Mouse (Mus musculus): ENCODE measurements around the gene Carns1. TPM values are rescaled to one million over a fixed set of nuclear protein-coding genes. Genes with fewer than 3 reads are reported as not detected.
A peak's percentile ranks its signal among the peaks of the same experiment; 100 is the strongest.
"Not testable (repeated sequence)": the region's sequence is repeated elsewhere in the genome, so short reads cannot be mapped to it uniquely, and the experiment has no call there.

Carns1 gene
- polyA plus RNA-seq, 1 experiment from 2014 or later = 2.0 TPM

DNA sequence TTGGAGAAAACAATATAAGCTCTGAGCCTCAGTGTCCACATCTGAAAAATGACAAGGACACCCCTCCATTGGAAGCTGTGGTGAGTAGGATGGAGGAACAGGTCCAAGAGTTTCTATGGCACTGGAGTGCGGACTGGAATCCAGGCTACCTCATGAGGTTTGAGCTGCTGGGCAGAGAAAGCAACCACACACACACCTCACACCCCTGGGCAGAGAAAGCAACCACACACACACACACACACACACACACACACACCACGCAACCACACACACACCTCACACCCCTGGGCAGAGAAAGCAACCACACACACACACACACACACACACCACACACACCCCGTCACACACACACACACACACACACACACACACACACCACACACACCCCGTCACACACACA is 50.0 kb downstream of the Carns1 start:
- peak; percentile 31 for ATAC-seq (replicated peaks; ENCODE audit: insufficient number of reproducible peaks, low FRiP score, low TSS enrichment, low read depth)
- Histone ChIP-seq H3K4me3 (ENCODE audit: low read depth, low read length) (peak overlapping the region; percentile 78), H3K4me2 (ENCODE audit: low read depth, low read length) (peak overlapping the region; percentile 19), H3K9ac (replicated peaks; ENCODE audit: low read length) (peak overlapping the region; percentile 39; the same call in 1 of the 2 replicates)
- H3K27ac ChIP-seq (replicated peaks; ENCODE audit: low read depth, low read length); H3K27me3 ChIP-seq (ENCODE audit: control insufficient read depth, insufficient read depth, low read length); H3K9me3 ChIP-seq (replicated peaks; ENCODE audit: control insufficient read depth, low read length); H3K4me1 ChIP-seq (ENCODE audit: control insufficient read depth, insufficient read depth, low read length); H3K36me3 ChIP-seq (replicated peaks; ENCODE audit: control insufficient read depth, insufficient read depth, low read depth, low read length); DNase-seq (ENCODE audit: low spot score): not testable (repeated sequence)
- WGBS = 18% methylated on average over 4 of the region's 4 CpGs

DNA sequence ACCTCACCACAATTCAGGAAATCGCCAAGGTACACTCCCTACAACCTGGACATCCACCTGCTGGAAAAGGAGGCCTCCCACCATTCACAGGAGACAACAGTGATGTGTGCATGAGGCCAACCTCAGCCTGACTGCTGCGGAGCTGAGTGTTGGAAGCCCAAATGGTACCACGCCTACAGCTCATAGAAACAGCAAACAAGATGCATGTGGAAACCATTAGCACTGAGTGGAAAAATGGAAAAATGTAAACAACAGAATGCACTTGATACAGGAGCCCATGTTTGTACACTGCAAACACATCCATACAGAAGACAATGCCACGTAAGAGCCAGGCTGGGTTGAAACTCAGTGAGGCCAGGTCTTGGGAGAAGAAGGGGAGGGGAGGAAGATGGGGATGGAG is 50.8 kb downstream of the Carns1 start:
- no peak for ATAC-seq (replicated peaks; ENCODE audit: insufficient number of reproducible peaks, low FRiP score, low TSS enrichment, low read depth)
- Histone ChIP-seq H3K27me3 (ENCODE audit: control insufficient read depth, insufficient read depth, low read length) (no peaks in the 10 kb centered on the region), H3K27ac (replicated peaks; ENCODE audit: low read depth, low read length) (no peak overlapping the region), H3K9me3 (replicated peaks; ENCODE audit: control insufficient read depth, low read length) (no peaks in the 10 kb centered on the region), H3K4me2 (ENCODE audit: low read depth, low read length) (no peak overlapping the region), H3K4me3 (ENCODE audit: low read depth, low read length) (no peak overlapping the region), H3K4me1 (ENCODE audit: control insufficient read depth, insufficient read depth, low read length) (peaks cover 2% of the 10 kb centered on the region), H3K9ac (replicated peaks; ENCODE audit: low read length) (no peak overlapping the region), H3K36me3 (replicated peaks; ENCODE audit: control insufficient read depth, insufficient read depth, low read depth, low read length) (no peaks in the 10 kb centered on the region)
- DNase-seq (ENCODE audit: low spot score) = no peak
- 69% methylated on average over 4 of the region's 4 CpGs for WGBS

GRCm38 (mm10) chr19:4122411-4123370 is 52.6 kb downstream of the Carns1 start:
- H3K4me2 ChIP-seq (ENCODE audit: low read depth, low read length) = no peak overlapping the region
- H3K36me3 ChIP-seq (replicated peaks; ENCODE audit: control insufficient read depth, insufficient read depth, low read depth, low read length) = no peaks in the 10 kb centered on the region
- H3K27ac ChIP-seq (replicated peaks; ENCODE audit: low read depth, low read length) = no peak overlapping the region
- peaks cover 2% of the 10 kb centered on the region for H3K4me1 ChIP-seq (ENCODE audit: control insufficient read depth, insufficient read depth, low read length)
- WGBS = 84% methylated on average over 7 of the region's 7 CpGs
- no peaks in the 10 kb centered on the region for H3K9me3 ChIP-seq (replicated peaks; ENCODE audit: control insufficient read depth, low read length)
- H3K4me3 ChIP-seq (ENCODE audit: low read depth, low read length) = no peak overlapping the region
- DNase-seq (ENCODE audit: low spot score) = no peak
- no peak overlapping the region for H3K9ac ChIP-seq (replicated peaks; ENCODE audit: low read length)
- ATAC-seq (replicated peaks; ENCODE audit: insufficient number of reproducible peaks, low FRiP score, low TSS enrichment, low read depth) = no peak
- H3K27me3 ChIP-seq (ENCODE audit: control insufficient read depth, insufficient read depth, low read length) = no peaks in the 10 kb centered on the region

DNA sequence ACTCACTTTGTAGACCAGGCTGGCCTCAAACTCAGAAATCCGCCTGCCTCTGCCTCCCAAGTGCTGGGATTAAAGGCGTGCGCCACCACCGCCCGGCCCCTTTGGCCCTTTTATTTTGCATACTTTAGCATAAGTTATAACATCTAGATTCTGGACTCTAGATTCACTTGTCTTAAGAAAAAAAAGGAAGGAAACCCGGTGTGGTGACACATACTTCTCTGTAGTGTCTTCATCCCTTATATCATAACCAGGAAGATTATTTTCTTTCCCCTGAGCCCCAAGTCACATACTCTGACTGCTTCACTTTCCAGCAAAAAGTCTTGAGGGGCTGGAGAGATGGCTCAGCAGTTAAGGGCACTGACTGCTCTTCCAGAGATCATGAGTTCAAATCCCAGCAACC is 53.4 kb downstream of the Carns1 start:
- H3K27ac ChIP-seq (replicated peaks; ENCODE audit: low read depth, low read length); H3K4me2 ChIP-seq (ENCODE audit: low read depth, low read length); H3K9ac ChIP-seq (replicated peaks; ENCODE audit: low read length); ATAC-seq (replicated peaks; ENCODE audit: insufficient number of reproducible peaks, low FRiP score, low TSS enrichment, low read depth); DNase-seq (ENCODE audit: low spot score); H3K27me3 ChIP-seq (ENCODE audit: control insufficient read depth, insufficient read depth, low read length); H3K4me3 ChIP-seq (ENCODE audit: low read depth, low read length); H3K36me3 ChIP-seq (replicated peaks; ENCODE audit: control insufficient read depth, insufficient read depth, low read depth, low read length); H3K9me3 ChIP-seq (replicated peaks; ENCODE audit: control insufficient read depth, low read length); H3K4me1 ChIP-seq (ENCODE audit: control insufficient read depth, insufficient read depth, low read length): not testable (repeated sequence)
- WGBS = 61% methylated on average over 6 of the region's 6 CpGs

GRCm38 (mm10) chr19:4121097-4121805 is 54.0 kb downstream of the Carns1 start:
- 3% methylated on average over 38 of the region's 38 CpGs for WGBS
- Histone ChIP-seq H3K9ac (replicated peaks; ENCODE audit: low read length) (peak overlapping the region; percentile 66), H3K9me3 (replicated peaks; ENCODE audit: control insufficient read depth, low read length) (no peaks in the 10 kb centered on the region), H3K36me3 (replicated peaks; ENCODE audit: control insufficient read depth, insufficient read depth, low read depth, low read length) (no peaks in the 10 kb centered on the region; the same call in 1 of the 2 replicates), H3K27ac (replicated peaks; ENCODE audit: low read depth, low read length) (0 out of 2 replicates have a peak overlapping the region, but pooled peaks have one; percentile 32), H3K4me3 (ENCODE audit: low read depth, low read length) (peak overlapping the region; percentile 38), H3K4me1 (ENCODE audit: control insufficient read depth, insufficient read depth, low read length) (no peaks in the 10 kb centered on the region), H3K4me2 (ENCODE audit: low read depth, low read length) (peak overlapping the region; percentile 48), H3K27me3 (ENCODE audit: control insufficient read depth, insufficient read depth, low read length) (no peaks in the 10 kb centered on the region)
- ATAC-seq (replicated peaks; ENCODE audit: insufficient number of reproducible peaks, low FRiP score, low TSS enrichment, low read depth) = peak; percentile 55
- DNase-seq (ENCODE audit: low spot score) = peak; percentile 99

GRCm38 (mm10) chr19:4120496-4120895 is 54.8 kb downstream of the Carns1 start:
- DNase-seq (ENCODE audit: low spot score) (no peak), ATAC-seq (replicated peaks; ENCODE audit: insufficient number of reproducible peaks, low FRiP score, low TSS enrichment, low read depth) (no peak)
- Histone ChIP-seq H3K4me3 (ENCODE audit: low read depth, low read length) (peak overlapping the region; percentile 38; the same call in 1 of the 2 replicates), H3K27ac (replicated peaks; ENCODE audit: low read depth, low read length) (no peak overlapping the region), H3K27me3 (ENCODE audit: control insufficient read depth, insufficient read depth, low read length) (no peaks in the 10 kb centered on the region), H3K4me2 (ENCODE audit: low read depth, low read length) (peak overlapping the region; percentile 48; the same call in 1 of the 2 replicates), H3K9ac (replicated peaks; ENCODE audit: low read length) (no peak overlapping the region), H3K9me3 (replicated peaks; ENCODE audit: control insufficient read depth, low read length) (no peaks in the 10 kb centered on the region), H3K4me1 (ENCODE audit: control insufficient read depth, insufficient read depth, low read length) (no peaks in the 10 kb centered on the region), H3K36me3 (replicated peaks; ENCODE audit: control insufficient read depth, insufficient read depth, low read depth, low read length) (no peaks in the 10 kb centered on the region; the same call in 1 of the 2 replicates)
- WGBS = 96% methylated on average over 2 of the region's 2 CpGs

DNA sequence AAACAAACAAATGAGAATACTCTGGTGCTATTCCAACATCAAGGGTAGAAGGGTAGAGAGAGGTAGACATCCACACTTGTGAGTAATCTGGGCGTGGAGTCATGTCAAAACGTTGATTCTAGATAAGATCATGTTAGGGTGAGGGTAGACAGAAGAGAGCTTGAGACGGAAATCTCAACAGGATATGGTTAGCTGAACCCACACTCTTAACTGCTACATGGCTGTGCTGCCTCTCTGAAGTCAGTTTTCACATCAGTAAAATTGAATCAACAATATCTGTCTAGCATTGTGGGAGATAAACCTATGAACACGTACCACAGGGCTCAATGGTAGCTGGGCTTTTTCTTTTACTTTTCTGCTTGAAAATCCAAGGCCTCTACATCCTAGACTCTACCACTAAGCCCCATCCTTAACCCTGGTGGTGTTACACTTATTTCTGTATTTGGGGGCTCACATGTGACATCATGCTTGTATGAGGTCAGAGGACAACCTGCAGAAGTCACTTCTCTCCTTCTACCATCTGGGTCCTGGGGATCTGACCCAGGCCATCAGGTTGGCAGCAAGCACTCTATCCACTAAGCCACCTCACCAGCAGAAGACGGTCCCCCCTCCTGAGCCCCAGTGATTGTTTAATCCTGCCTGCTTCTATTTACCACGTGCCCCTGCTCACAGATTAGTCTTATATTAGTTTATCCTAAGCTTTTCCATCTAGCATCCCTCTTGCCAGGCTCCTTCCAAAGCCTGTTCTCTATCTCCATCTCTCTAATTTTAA is 55.4 kb downstream of the Carns1 start:
- Histone ChIP-seq H3K9ac (replicated peaks; ENCODE audit: low read length) (no peak overlapping the region), H3K4me1 (ENCODE audit: control insufficient read depth, insufficient read depth, low read length) (no peaks in the 10 kb centered on the region), H3K27me3 (ENCODE audit: control insufficient read depth, insufficient read depth, low read length) (no peaks in the 10 kb centered on the region), H3K36me3 (replicated peaks; ENCODE audit: control insufficient read depth, insufficient read depth, low read depth, low read length) (no peaks in the 10 kb centered on the region; the same call in 1 of the 2 replicates), H3K27ac (replicated peaks; ENCODE audit: low read depth, low read length) (no peak overlapping the region), H3K9me3 (replicated peaks; ENCODE audit: control insufficient read depth, low read length) (no peaks in the 10 kb centered on the region), H3K4me2 (ENCODE audit: low read depth, low read length) (no peak overlapping the region), H3K4me3 (ENCODE audit: low read depth, low read length) (no peak overlapping the region)
- DNase-seq (ENCODE audit: low spot score) = no peak
- 90% methylated on average over 6 of the region's 6 CpGs for WGBS
- ATAC-seq (replicated peaks; ENCODE audit: insufficient number of reproducible peaks, low FRiP score, low TSS enrichment, low read depth) = no peak

Data from embryonic facial prominence, embryonic 11.5 days (tissue).